Mouse (Mus musculus) ES-E14 (cell line): ENCODE results near the gene Mchr1. TPM values are rescaled to one million over a fixed set of nuclear protein-coding genes. Genes with fewer than 3 reads are reported as not detected.

Experiments used
- DNase-seq: peaks from one replicate; pipeline ENCODE4 v3.0.0-alpha.2; 2013; ENCODE audit warnings: low read depth, low spot score
- H3K27ac ChIP-seq: 2 replicates; pipeline ENCODE4 v1.5.1; 2012; ENCODE audit warnings: low read depth, mild to moderate bottlenecking, low read length, moderate library complexity, mixed read lengths; ENCODE audit not compliant: poor library complexity, insufficient read depth, severe bottlenecking
- H3K36me3 ChIP-seq: 2 replicates; pipeline ENCODE4 v1.6.1; 2012; ENCODE audit warnings: mild to moderate bottlenecking, low read length, moderate library complexity, mixed read lengths; ENCODE audit not compliant: control insufficient read depth, poor library complexity, insufficient read depth, severe bottlenecking
- H3K4me1 ChIP-seq, 2 experiments: fragments of 150-350 bp in 1 of 2; sonication (generic) in 1 of 2; 2 replicates each; pipeline ENCODE4 v1.6.1; 2012; ENCODE audit warnings: low read length in 2 of 2, mild to moderate bottlenecking in 1 of 2, mixed read lengths in 1 of 2; ENCODE audit not compliant: control insufficient read depth in 2 of 2, insufficient read depth in 2 of 2, poor library complexity in 1 of 2
- H3K4me3 ChIP-seq, 2 experiments: fragments of 150-350 bp in 1 of 2; sonication (generic) in 1 of 2; 2 replicates each; pipeline ENCODE4 v1.5.1; 2012; ENCODE audit warnings: low read length in 2 of 2, low read depth in 1 of 2, mild to moderate bottlenecking in 1 of 2, mixed read lengths in 1 of 2; ENCODE audit not compliant: insufficient read depth in 1 of 2, poor library complexity in 1 of 2, severe bottlenecking in 1 of 2
- H3K9ac ChIP-seq: 2 replicates; pipeline ENCODE4 v1.6.1; 2012; ENCODE audit warnings: low read depth, mild to moderate bottlenecking, low read length, mixed read lengths; ENCODE audit not compliant: poor library complexity, insufficient read depth, severe bottlenecking
- H3K9me3 ChIP-seq: fragments of 150-350 bp; sonication (generic); 2 replicates; pipeline ENCODE4 v1.6.1; 2012; ENCODE audit warnings: low read depth, mild to moderate bottlenecking, low read length; ENCODE audit not compliant: control insufficient read depth, insufficient read depth
- CHD2 ChIP-seq: IDR thresholded peaks from 2 replicates; pipeline ENCODE4 v1.6.1; 2014; ENCODE audit warnings: mild to moderate bottlenecking, low read depth, low read length, inconsistent platforms
- HCFC1 ChIP-seq: IDR thresholded peaks from 2 replicates; pipeline ENCODE4 v1.6.1; 2012; ENCODE audit warnings: low read length, inconsistent platforms, borderline replicate concordance; ENCODE audit not compliant: insufficient read depth
- MAFK ChIP-seq: IDR thresholded peaks from 2 replicates; pipeline ENCODE4 v1.6.1; 2014; ENCODE audit warnings: mild to moderate bottlenecking, low read depth, low read length, inconsistent platforms; ENCODE audit not compliant: insufficient read depth
- ZC3H11A ChIP-seq: IDR thresholded peaks from 2 replicates; pipeline ENCODE4 v1.6.1; 2012; ENCODE audit warnings: low read depth, mild to moderate bottlenecking, inconsistent platforms, low read length, borderline replicate concordance
- ZNF384 ChIP-seq: IDR thresholded peaks from 2 replicates; pipeline ENCODE4 v1.6.1; 2012; ENCODE audit warnings: low read depth, low read length, inconsistent platforms
- in situ Hi-C, 2 experiments: fragments of 600-800 bp; cut with MboI; formaldehyde crosslinking; loops; one replicate each; pipeline ENCODE4 v1.15.1; 2025; ENCODE audit warnings: low sequenced_read_pairs in 2 of 2, inconsistent platforms in 1 of 2; ENCODE audit not compliant: unreplicated experiment in 2 of 2
- total RNA-seq: library from RNA; depleted of rRNA; stranded (reverse); fragments of 300-350 nt; gene quantifications from 2 replicates; pipeline ENCODE4 v1.2.3, GENCODE M21; 2012; rRNA removed

The Mchr1 gene
- total RNA-seq, 1 experiment, result 0.09 TPM

DNA sequence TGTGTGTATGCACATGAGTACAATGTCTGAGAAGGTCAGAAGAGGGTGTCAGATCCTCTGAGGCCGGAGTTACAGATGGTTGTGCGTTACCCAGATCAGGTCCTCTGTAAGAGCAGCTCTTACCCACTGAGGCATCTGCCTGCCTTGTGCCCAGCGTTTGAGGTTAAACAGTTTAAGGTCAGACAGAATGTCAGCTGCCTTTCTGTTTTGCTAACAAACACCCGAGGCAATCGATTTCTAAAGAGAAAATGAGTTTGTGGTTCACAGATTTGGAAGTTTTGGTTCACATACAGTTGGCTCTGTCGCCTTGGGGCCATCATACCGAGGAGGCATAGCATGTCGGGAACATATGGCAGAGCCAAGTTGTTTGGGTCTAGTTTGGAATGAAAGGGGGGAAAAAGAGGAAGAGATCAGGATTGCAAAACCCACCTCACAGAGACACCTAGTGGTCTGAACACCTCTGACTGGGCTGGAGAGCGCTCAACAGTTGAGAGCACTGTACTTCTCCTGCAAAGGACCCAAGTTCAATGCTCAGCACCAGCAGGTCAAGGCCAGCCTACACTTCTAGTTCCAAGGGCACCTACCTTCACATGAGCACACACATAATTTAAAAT is 48.9 kb downstream of the Mchr1 start:
- no peak for DNase-seq
- no peaks in the 10 kb centered on the region for H3K9me3 ChIP-seq
- 0 out of 4 replicates have a peak, but pooled peaks cover 1 to 2% of the 10 kb centered on the region in 2 experiments for H3K4me1 ChIP-seq
- H3K27ac ChIP-seq, result no peak overlapping the region
- H3K4me3 ChIP-seq, result no peak overlapping the region
- TF ChIP-seq ZC3H11A (no peak), MAFK (no peak), CHD2 (no peak), HCFC1 (no peak), ZNF384 (no peak)
- H3K9ac ChIP-seq, result no peak overlapping the region
- in situ Hi-C loops, result no loop called here
- no peaks in the 10 kb centered on the region for H3K36me3 ChIP-seq

Other genes with a start within 250 kb of the Mchr1 start
- gene Mrtfa, start 44.7 kb upstream of the Mchr1 start, total RNA-seq, result 16.5 and 16.7 TPM in 2 replicates
- gene Slc25a17, start 125.3 kb downstream of the Mchr1 start, total RNA-seq, result 86.3 and 94.5 TPM in 2 replicates
- gene St13, start 164.6 kb downstream of the Mchr1 start, total RNA-seq, result 217 and 254 TPM in 2 replicates
- gene Xpnpep3, start 164.6 kb downstream of the Mchr1 start, total RNA-seq, result 16.4 and 17.6 TPM in 2 replicates
- gene Dnajb7, start 172.8 kb downstream of the Mchr1 start, total RNA-seq, result not detected in 2 replicates
- 179 and 282 TPM in 2 replicates for gene Rbx1, start 230.8 kb downstream of the Mchr1 start, total RNA-seq